Mouse (Mus musculus) thymus, adult 2 months (tissue): ENCODE results near the gene Ostc.

ENCODE experiments used
- CTCF ChIP-seq: fragments of 200-500 bp; IDR thresholded peaks from 2 replicates; pipeline ENCODE4 v1.5.1; 2012; ENCODE audit warnings: mild to moderate bottlenecking, control low read depth, low read length, moderate library complexity, borderline replicate concordance; ENCODE audit not compliant: control insufficient read depth, poor library complexity, insufficient read depth; ENCODE audit errors: extremely low read depth
- POLR2A ChIP-seq: fragments of 200-500 bp; IDR thresholded peaks from 2 replicates; pipeline ENCODE4 v1.6.1; 2012; ENCODE audit warnings: mild to moderate bottlenecking, low read length, control low read depth, moderate library complexity; ENCODE audit not compliant: control insufficient read depth, poor library complexity, insufficient read depth; ENCODE audit errors: extremely low read depth

DNA sequence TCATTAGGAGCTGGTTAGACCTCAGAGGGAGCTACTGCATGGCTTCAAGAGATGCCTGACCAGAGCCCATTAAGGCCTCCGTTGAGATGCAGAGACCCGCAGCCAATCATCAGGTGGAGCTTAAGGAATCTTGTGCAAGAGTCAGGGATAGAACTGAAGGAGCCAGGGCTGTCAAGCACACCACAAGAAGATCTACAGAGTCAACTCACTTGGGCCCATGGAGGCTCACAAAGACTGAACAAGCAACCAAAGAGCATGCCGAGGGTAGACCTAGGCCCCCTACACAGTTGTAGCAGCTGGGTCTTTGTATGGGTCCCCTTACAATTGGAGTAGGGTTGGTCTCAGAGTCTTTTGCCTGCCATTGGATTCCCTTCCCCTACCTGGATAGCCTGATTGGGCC lies 46.7 kb downstream of the Ostc start:
- TF ChIP-seq CTCF: no peak
- no peak for TF ChIP-seq POLR2A
